Mouse (Mus musculus) brain, embryonic 14.5 days (tissue): Measurements from ENCODE around the gene Slc1a2. TPM values are rescaled to one million over a fixed set of nuclear protein-coding genes. Genes with fewer than 3 reads are reported as not detected.

Experiments
- DNase-seq: peaks from one replicate; pipeline ENCODE4 v3.0.0-alpha.2; 2011; ENCODE audit warnings: low read depth
- CTCF ChIP-seq: fragments of 200-500 bp; IDR thresholded peaks from 2 replicates; pipeline ENCODE4 v1.5.1; 2012; ENCODE audit warnings: inconsistent platforms, mild to moderate bottlenecking, moderate library complexity, borderline replicate concordance; ENCODE audit not compliant: insufficient read depth, insufficient read length; ENCODE audit errors: extremely low read depth
- POLR2A ChIP-seq: fragments of 200-500 bp; IDR thresholded peaks from 2 replicates; pipeline ENCODE4 v1.6.1; 2012; ENCODE audit warnings: mild to moderate bottlenecking, inconsistent platforms, borderline replicate concordance; ENCODE audit not compliant: poor library complexity, insufficient read depth, insufficient read length, severe bottlenecking; ENCODE audit errors: extremely low read depth
- polyA plus RNA-seq: library from polyadenylated mRNA; depleted of rRNA; stranded (reverse); fragments of >200 nt; gene quantifications from 2 replicates; pipeline ENCODE4 v1.2.3, GENCODE M21; 2012

Slc1a2 gene
- polyA plus RNA-seq, 1 experiment = 46.2 TPM

DNA sequence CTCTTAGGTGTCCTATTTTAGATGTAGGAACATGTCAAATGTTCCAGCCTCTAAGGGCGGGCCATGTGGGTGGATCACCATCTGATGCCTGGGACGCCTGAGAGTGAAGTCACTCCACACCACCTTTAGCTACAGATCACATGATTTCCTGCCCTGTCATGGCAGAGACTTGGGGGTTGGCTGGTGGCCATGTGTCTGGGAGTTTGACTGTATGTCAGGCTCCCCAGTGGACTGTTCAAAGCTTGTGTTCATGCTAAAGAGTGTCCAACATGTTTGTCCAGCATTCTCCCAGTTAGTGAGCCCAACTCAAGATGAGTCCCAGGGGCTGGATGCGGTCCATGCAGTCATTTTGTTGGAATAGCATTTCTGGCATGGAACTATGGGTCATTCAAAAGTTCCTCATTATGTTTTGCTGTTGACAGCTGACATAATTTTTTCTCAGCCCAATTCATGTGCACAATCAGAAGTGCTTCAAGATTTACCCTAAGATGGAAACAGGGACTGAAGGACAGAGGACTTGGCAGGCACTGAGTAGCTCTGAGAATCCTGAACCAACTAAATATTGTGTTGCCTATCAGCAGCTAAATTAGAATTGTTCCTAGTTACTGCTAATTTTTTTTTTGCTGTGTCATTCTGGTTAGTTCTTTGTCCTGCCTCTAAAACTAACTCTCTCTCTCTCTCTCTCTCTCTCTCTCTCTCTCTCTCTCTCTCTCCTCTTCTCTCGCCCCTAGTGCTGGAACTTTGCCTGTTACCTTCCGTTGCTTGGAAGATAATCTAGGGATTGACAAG is 102.0 kb downstream of the Slc1a2 start:
- DNase-seq = no peak
- TF ChIP-seq CTCF (no peak), POLR2A (no peak)

- TF ChIP-seq POLR2A = no peak
- no peak for TF ChIP-seq CTCF
- no peak for DNase-seq
Observed at GRCm38 (mm10) chr2:102763176-102763575, 104.7 kb downstream of the Slc1a2 start.

DNA sequence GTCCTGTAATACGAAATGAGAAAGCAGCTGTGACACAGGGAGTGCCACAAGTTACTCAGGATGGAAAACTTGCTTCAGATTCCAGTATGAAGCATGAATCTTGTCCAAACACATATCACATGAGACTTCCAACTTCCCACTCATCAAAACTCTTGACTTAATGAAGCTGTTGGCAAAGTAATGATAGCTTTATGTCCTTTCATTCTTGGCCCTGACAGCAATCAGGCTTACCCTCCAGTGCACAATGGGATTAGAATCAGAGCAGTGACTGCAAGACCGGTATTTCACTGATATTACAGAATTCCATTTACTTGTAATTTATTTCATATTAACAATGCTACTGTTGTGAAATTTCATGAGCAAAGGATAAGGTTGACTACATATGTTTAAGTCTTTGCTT is 105.5 kb downstream of the Slc1a2 start:
- DNase-seq = no peak
- no peak for TF ChIP-seq POLR2A
- TF ChIP-seq CTCF = no peak

DNA sequence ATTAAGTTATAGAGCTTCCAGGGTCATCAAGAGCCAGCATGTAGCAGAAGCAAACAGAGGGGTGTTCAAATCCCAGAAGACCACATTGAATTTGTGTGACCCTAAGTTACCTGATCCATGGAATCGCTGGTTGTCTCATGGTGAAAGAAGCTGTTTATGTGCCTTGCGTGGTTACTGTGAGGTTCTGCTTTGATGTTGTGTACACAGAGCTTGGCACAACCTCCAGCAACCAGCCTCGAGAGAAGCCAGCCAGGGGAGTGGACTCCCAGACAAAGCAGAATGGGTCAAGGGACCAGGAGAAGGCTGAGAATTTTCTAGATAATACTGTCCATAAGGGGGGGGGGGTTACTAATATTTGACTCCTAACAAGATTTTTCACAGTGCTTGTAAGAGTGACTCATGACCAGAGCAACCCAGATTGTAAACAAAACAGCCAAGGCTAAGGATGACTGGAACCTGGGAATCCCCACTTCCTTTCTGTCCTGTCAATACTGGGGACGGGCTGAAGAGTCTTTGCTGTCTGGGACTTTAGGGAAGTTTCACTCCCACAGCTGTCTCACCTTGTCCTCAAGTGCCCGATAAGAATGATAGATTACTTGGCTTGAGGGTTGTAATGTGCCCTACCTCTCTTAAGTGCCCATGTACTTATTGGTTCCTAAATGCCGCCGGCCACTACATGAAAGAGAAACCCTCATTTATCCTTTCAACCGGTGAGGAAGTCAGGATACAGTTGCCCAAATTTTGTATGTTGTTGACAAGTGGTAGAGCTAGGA is 106.3 kb downstream of the Slc1a2 start:
- no peak for DNase-seq
- TF ChIP-seq CTCF (no peak), POLR2A (no peak)

DNA sequence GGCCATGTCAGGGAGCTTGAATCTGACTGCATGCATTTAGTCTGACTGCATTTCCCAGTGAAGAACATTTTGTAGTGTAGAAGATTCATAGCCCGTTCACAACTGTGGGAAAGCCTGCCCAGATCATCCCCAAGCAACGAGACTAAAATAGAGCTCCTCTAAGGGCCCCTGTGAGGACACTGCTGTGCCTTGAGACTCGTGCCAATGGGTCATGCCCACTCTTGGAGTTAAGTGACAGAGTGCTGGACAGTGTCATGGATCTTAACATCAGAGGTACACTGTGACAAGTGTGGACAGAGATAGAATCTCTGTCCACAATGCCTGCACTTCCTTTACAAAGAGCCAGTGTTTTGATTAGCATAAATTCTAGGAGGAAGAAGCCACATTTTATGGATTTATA is 109.8 kb downstream of the Slc1a2 start:
- no peak for TF ChIP-seq POLR2A
- TF ChIP-seq CTCF = no peak
- DNase-seq = no peak

DNA sequence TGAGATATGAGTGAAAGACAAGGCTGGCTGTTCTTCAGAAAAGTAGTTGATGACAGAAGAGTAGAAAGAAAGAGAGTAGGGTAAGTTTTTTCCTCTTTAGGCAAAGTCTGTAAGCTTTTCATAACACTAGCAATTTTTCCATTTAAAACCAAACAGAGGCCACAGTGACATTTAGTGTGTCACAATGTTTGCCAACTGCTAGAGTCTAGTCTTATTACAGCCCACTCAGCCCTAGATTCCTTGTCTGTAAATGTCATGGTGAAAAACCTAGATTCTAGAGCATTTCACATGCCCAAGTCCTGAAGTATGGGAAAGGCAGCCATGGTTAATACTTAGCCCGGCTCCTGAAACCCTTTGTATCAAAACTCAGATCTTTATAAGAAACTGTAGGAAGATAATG is 112.8 kb downstream of the Slc1a2 start:
- no peak for TF ChIP-seq CTCF
- TF ChIP-seq POLR2A = no peak
- no peak for DNase-seq

DNA sequence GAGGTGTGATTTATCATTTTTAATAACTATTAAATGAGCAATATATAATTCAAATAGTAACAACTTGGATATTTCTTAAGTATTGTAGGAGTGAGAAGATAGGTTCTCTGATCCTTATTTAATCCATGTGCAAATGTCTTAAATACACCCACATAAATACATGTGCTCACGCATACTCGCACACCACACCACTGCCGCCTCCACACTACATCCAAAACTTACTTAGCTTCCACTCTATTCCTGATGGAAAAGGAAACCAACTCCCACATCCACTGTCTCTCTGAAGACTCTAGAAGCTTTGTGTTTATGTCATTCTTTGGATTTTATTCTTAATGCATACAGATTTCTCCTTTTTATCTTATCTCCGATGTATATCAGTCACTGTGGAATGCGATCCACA is 113.8 kb downstream of the Slc1a2 start:
- DNase-seq = no peak

DNA sequence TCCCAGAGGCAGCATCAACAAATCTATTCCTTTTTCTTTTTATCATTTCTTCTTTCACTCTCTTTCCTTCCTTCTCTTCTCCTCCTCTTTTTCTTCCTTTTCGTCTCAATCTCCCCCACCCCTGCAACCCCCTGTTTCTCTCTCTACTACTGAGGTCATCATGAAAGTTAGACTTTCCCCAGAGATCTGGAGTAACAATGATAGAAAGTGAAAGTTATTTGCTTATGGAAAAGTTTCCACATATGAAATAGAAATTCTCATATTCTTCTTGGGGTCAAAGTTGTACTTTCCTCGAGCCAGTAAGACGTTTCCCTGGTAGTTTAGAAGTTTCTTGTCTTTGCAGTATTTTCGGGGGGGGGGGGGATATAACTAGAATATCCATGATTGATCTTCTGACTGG is 116.2 kb downstream of the Slc1a2 start:
- no peak for DNase-seq
- no peak for TF ChIP-seq POLR2A

More for the DNA sequence above, 113.8 kb downstream of the Slc1a2 start:
- TF ChIP-seq POLR2A = no peak
- no peak for TF ChIP-seq CTCF

GRCm38 (mm10) chr2:102775561-102775960 is 117.1 kb downstream of the Slc1a2 start:
- no peak for DNase-seq
- TF ChIP-seq POLR2A = no peak
- TF ChIP-seq CTCF = no peak

DNA sequence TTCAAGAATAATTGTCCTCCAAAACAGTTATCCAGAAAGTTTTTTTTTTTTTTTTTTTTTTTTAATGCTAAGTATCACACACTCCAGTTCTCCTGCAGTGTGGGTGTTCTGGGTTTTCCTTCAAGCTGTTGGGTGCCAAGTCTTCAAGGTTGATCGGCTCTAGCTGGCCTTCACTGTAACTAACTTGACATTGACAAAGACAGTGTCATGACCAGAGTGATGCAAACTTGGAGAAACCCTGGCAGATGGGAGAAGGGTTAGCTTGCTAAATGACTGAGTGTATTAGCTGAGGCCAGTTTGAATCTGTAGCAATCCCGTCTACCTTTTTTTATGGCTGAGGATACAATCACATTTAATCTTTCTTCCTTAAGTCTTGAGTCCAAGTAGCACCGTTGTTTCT is 119.7 kb downstream of the Slc1a2 start:
- TF ChIP-seq CTCF (no peak), POLR2A (no peak)
- no peak for DNase-seq

DNA sequence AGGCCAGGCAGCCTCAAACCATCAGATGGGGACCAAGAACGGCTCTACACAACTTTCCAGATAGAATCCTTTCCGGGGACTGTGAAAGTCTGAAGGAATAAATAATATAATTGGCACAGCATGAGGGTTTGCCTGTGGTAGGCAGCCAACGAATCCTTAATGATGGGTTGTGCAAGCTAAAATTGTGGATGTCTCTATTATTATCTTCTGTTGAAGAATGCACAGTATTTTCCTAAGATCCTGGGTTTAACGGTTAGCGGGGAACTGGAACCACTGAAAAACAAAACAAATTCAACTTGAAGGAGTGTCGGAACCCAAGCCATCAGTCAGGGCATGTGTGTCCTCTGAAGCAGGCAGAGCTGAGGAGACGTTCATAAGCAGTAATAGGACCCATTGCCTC is 124.3 kb downstream of the Slc1a2 start:
- no peak for TF ChIP-seq POLR2A
- no peak for TF ChIP-seq CTCF
- DNase-seq = no peak

DNA sequence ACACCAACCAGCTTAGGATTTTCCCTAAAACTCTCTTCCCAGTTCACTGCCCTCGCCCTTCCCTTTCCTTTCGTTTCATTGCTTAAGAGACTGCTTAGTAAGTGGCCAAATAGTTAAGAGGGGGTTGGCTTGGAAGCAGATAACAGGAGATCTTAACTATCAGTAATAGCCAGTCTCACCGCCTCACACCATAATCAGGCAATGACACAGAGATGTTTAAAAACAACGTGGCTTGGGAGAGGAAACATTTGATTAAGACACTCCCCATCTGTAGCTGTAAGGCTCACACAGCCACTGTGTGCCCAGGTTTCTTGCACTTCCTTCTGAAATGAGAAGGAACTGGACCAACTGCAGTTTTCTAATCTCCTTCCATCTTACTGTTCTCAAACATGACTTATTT is 127.2 kb downstream of the Slc1a2 start:
- no peak for DNase-seq
- TF ChIP-seq POLR2A (no peak), CTCF (no peak)

DNA sequence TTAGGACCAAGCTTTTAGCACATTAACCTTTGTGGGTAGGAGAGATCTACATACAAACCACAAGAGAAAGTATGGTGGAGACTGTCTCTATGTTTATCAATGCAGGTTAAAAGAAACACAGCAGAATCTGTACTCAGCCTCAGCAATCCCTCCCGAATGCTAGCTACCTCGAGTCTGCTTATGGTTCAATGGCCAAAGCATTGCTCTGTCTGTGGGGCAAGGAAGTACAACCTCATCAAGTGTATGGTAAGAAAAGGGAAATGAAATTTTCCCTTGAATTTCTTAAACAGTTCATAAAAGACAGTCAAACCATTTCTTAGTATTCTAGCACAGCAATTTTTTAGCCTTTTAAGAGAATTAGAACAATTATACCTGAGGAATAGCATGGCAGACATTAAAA is 133.2 kb downstream of the Slc1a2 start:
- TF ChIP-seq POLR2A = no peak
- no peak for TF ChIP-seq CTCF

DNA sequence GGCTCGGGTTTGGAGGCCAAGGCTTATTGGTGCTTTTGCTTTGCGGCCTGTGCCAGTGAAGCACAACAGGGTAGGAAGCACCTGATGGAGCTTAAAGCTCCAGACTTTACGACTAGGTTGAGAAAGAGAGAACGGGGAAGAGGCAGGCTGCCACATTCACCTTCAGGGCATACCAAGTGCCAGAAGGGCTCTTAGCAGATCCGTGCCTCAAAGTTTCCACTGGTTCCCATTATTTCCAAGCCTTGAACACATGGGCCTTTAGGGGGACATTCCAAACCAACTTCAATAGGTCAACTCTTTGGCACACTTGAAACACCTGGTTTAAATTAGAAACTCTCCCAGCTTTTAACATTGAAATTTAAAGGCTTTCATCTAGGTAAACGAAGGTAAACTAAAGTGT is 134.3 kb downstream of the Slc1a2 start:
- no peak for DNase-seq
- no peak for TF ChIP-seq POLR2A
- no peak for TF ChIP-seq CTCF

More for the DNA sequence above, 133.2 kb downstream of the Slc1a2 start:
- DNase-seq = no peak

DNA sequence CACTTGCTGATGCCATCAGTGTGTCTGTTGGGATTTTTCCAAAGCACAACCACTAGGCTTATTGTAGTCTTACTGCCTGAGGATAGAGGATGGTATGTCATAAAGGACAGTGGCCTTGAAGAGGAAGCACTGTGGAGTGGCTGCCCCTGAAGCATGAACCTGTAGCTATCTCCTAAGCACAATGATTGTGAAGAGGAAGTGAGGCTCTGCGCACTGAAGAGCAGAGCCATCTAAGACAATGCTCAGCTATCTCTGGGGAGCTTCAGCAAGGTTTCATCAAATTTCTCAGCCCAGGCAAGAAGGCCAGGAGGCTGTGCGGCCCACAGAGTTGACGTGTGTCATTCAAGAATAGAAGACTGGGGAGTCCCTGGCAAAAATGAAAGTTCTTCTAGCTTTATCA is 136.6 kb downstream of the Slc1a2 start:
- DNase-seq = no peak
- TF ChIP-seq POLR2A (no peak), CTCF (no peak)

- no peak for TF ChIP-seq POLR2A
- TF ChIP-seq CTCF = no peak
- DNase-seq = no peak
Observed at GRCm38 (mm10) chr2:102798149-102798548, 139.7 kb downstream of the Slc1a2 start.
